Mouse (Mus musculus): Measurements from ENCODE around the gene Capn10. TPM values are rescaled to one million over a fixed set of nuclear protein-coding genes. Genes with fewer than 3 reads are reported as not detected.

Capn10 gene
- polyA plus RNA-seq, 1 experiment from 2014 or later, result 25.4 TPM

DNA sequence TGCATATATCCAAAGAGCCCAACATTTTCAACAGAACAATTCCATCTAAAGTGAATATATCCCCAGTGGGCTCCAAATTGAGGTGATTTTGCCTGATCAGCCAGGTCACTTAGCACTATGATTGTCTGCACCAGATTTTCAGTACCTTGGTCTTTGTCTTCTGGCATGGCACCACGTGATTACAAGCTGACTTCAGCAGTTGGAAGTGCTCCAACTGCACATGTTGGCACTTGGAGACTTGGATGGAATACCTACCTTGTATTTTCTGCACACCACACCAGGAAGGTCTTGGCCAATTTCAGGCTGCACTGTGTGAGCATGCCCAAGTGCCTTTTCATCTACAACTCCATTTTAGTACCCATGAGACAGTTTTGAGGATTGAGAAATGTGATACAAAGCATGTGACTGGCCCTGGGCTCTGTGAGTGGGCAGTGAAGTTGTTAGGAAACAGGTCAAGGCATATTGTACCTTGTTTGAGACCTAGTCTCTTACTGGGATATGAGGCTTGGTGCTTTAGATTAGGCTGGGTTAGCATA lies 3.9 kb upstream of the Capn10 start:
- WGBS, result 27% methylated on average over 1 of the region's 1 CpGs
- Histone ChIP-seq H3K27me3 (ENCODE audit: insufficient read depth, poor library complexity, severe bottlenecking) (peaks cover 18% of the 10 kb centered on the region; the same call in 1 of the 2 replicates), H3K4me1 (peaks cover 13% of the 10 kb centered on the region), H3K36me3 (no peaks in the 10 kb centered on the region), H3K4me3 (no peak overlapping the region), H3K27ac (no peak overlapping the region), H3K9me3 (no peaks in the 10 kb centered on the region)
- no peak for DNase-seq (ENCODE audit: low spot score)

DNA sequence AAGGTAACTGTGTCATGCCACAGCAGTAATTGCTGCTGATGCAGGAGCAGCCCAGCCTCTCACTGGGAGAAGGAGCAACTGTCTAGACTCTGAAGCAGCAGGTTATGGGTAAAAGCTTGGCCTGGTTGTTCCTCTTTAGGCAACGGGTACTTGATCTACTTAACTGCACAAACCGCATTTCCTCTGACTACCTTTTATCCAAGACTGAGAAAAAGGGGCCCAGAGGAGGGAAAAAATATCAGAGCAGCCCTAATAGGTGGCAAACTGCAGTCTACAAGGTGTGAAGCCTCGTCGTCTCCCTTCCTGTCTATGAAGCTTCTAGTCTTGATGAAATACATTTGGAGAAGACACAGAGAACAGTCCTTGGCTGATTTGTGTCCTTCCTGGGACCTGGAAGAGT lies 565 bp upstream of the Capn10 start:
- Histone ChIP-seq H3K36me3 (peaks cover 9% of the 10 kb centered on the region; the same call in 1 of the 2 replicates), H3K27ac (peak overlapping the region; percentile 93), H3K27me3 (ENCODE audit: insufficient read depth, poor library complexity, severe bottlenecking) (peaks cover 18% of the 10 kb centered on the region; the same call in 1 of the 2 replicates), H3K4me1 (peaks cover 24% of the 10 kb centered on the region), H3K4me3 (peak overlapping the region; percentile 88), H3K9me3 (no peaks in the 10 kb centered on the region)
- DNase-seq (ENCODE audit: low spot score), result no peak
- 75% methylated on average over 4 of the region's 4 CpGs for WGBS

DNA sequence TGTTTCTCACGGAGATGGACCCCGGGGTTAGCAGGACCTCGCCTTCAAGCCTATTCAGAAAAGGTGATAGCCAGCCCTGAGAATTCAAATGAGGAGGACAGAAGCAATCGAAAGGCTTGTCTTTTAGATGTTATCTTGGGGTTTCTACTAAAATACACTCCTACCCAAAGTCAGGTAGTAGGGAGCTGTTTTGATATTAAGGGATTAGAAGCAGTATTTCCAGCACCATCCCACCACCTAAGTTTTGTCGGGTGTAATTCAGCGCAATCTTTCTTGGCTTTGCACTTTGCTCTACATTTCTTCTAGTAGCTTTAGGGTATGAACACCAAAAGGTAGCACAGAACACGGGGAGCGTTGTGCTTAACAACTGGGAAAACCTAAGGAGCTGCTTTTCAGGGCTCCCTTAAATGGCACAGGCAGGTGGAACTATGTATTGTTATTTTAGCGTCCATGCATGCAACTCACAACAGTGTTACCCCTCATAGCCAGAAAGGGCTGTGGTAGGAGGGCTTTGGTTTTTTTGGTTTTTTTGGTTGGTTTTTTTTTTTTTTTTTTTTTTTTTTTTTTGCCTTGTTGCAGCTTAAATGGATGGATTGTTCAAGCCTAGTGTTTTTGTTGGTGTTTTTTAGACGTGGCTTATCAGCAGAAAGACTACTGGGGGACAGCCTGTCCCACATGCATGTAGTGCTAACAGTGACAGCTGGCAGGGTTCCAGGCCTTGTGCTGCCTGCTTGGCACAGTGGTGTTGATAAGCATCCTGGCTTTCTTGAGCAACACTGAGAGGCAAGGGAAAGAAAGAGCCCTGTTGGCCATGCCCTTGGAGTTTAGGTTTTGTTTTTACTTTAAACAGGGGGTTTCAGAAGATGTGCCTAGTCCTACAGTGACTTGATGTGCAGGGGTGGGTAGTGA lies 1.1 kb downstream of the Capn10 start:
- WGBS, result 23% methylated on average over 10 of the region's 10 CpGs
- peaks cover 7% of the 10 kb centered on the region; the same call in 1 of the 2 replicates for H3K27me3 ChIP-seq (ENCODE audit: insufficient read depth, poor library complexity, severe bottlenecking)
- H3K9me3 ChIP-seq, result no peaks in the 10 kb centered on the region
- peaks cover 26% of the 10 kb centered on the region for H3K36me3 ChIP-seq
- H3K4me3 ChIP-seq, result peak overlapping the region; percentile 88
- peaks cover 24% of the 10 kb centered on the region for H3K4me1 ChIP-seq
- DNase-seq (ENCODE audit: low spot score), result no peak
- peak overlapping the region; percentile 93 for H3K27ac ChIP-seq

DNA sequence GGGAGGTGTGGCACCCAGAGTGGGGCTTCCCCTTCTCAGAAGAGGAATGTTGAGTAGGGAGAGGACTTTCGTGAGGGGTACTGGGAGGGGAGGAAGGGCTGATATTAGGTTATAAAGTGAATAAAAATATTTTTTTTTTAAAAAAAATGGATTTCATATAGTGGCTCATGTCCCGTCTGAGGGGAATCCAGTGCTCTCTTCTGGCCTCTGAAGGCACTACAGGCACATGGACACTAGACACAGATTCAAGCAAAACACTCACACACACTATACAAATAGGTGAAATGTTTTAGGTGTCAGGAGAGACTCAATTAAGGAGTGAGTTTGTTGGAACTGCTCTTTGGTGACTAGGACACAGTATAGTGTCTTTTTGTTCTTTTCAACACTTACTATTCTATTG lies 1.8 kb downstream of the Capn10 start:
- H3K4me3 ChIP-seq, result no peak overlapping the region
- peaks cover 7% of the 10 kb centered on the region; the same call in 1 of the 2 replicates for H3K27me3 ChIP-seq (ENCODE audit: insufficient read depth, poor library complexity, severe bottlenecking)
- peaks cover 24% of the 10 kb centered on the region for H3K4me1 ChIP-seq
- WGBS, result 55% methylated on average over 2 of the region's 2 CpGs
- no peaks in the 10 kb centered on the region for H3K9me3 ChIP-seq
- peaks cover 31% of the 10 kb centered on the region for H3K36me3 ChIP-seq
- no peak overlapping the region for H3K27ac ChIP-seq
- DNase-seq (ENCODE audit: low spot score), result no peak

DNA sequence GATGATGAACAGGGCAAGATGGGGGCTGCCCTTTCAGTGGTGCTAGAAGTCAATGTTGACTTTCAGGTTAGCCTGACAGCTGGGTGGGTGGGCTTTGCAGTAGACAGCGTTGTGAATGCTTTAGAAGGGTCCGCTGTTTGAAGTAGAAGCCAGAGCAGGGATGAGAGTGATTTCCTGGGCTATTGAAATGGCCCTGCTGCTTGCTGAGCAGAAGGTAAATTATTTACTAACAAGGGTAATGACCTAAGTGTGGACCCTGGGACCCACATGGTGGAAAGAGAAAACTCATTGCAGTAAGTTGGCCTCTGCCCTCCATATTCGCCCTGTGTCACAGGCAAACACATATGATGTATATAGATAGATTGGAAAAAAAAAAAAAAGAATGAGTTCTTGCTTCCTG lies 2.3 kb downstream of the Capn10 start:
- Histone ChIP-seq H3K4me1 (peaks cover 24% of the 10 kb centered on the region), H3K9me3 (no peaks in the 10 kb centered on the region), H3K27ac (no peak overlapping the region), H3K4me3 (no peak overlapping the region), H3K27me3 (ENCODE audit: insufficient read depth, poor library complexity, severe bottlenecking) (peaks cover 7% of the 10 kb centered on the region; the same call in 1 of the 2 replicates), H3K36me3 (peaks cover 34% of the 10 kb centered on the region)
- 87% methylated on average over 3 of the region's 3 CpGs for WGBS
- no peak for DNase-seq (ENCODE audit: low spot score)

DNA sequence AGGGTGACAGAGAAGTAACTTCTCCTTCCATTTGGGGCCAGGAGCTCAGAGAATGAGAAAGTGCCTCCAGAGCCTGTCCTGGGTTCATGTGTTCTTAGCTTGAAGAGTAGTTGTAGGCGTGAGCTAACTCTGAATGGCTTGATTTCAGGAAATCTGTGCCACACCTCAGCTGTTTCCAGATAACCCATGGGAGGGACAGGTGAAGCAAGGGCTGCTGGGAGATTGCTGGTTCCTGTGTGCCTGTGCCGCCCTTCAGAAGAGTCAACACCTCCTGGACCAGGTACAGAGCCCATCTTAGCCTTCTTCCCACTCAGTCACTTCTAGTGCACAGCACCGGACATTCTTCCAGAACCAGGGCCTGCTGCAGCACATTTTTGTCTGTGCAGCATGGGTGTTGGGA lies 3.6 kb downstream of the Capn10 start:
- no peak for DNase-seq (ENCODE audit: low spot score)
- Histone ChIP-seq H3K4me3 (no peak overlapping the region), H3K36me3 (peaks cover 44% of the 10 kb centered on the region), H3K27me3 (ENCODE audit: insufficient read depth, poor library complexity, severe bottlenecking) (no peaks in the 10 kb centered on the region), H3K27ac (no peak overlapping the region), H3K9me3 (no peaks in the 10 kb centered on the region), H3K4me1 (peaks cover 24% of the 10 kb centered on the region)
- 88% methylated on average over 3 of the region's 3 CpGs for WGBS

DNA sequence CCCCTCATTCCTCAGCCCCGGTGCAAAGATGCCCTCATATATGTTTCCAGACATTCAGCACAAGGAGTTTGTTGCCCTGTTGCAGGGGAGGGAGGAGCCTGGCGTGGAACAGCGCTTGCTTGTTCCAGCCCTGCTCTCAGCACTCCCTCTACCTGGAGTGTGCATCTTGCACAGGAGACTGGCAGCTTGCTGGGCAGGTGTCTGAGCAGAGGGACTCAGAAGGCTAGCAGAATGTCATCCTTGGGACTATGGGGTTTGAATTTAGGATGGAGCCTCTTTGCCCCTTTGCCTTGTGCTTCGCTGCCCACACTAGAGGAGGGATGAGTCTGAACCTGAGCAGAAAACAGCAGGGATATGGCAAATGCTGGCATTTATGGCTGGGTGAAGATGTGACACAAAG lies 5.6 kb downstream of the Capn10 start:
- Histone ChIP-seq H3K9me3 (no peaks in the 10 kb centered on the region), H3K4me1 (peaks cover 16% of the 10 kb centered on the region), H3K4me3 (no peak overlapping the region), H3K27ac (no peak overlapping the region), H3K36me3 (peaks cover 62% of the 10 kb centered on the region), H3K27me3 (ENCODE audit: insufficient read depth, poor library complexity, severe bottlenecking) (no peaks in the 10 kb centered on the region)
- DNase-seq (ENCODE audit: low spot score), result no peak
- WGBS, result 89% methylated on average over 4 of the region's 4 CpGs

DNA sequence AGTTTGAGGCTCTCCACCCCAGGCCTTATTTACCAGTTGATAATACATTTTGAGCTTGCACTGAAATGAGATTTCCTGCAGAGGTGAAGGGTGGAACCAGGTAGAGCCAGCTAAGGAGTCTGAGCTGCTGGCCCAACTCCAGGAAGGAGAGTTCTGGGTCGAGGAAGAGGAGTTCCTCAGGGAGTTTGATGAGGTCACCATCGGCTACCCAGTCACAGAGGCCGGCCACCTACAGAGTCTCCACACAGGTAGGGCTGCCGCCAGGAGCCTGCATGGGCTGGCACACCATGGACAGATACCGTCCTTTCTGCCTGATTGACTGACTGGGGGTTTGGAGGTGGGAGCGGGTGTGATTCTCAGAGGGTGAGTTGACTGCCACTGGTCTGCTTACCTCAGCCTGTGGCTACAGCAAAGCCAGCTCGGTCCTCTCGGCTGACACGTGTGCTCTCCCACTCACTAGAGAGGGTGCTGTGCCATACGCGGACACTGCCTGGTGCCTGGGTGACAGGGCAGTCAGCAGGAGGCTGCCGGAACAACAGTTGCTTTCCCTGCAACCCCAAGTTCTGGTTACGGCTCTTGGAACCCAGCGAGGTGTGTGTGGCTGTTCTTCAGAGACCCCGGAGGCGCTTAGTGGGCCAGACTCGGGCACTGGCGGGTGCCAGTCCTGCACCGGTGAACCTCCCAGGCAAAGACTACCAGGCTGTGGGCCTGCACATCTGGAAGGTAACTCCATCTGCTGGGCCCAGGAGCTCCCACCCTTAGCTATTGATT lies 9.2 kb downstream of the Capn10 start:
- no peaks in the 10 kb centered on the region for H3K4me1 ChIP-seq
- WGBS, result 90% methylated on average over 19 of the region's 19 CpGs
- DNase-seq (ENCODE audit: low spot score), result no peak
- no peak overlapping the region for H3K27ac ChIP-seq
- H3K4me3 ChIP-seq, result no peak overlapping the region
- H3K36me3 ChIP-seq, result peaks cover 92% of the 10 kb centered on the region
- no peaks in the 10 kb centered on the region for H3K27me3 ChIP-seq (ENCODE audit: insufficient read depth, poor library complexity, severe bottlenecking)
- no peaks in the 10 kb centered on the region for H3K9me3 ChIP-seq

DNA sequence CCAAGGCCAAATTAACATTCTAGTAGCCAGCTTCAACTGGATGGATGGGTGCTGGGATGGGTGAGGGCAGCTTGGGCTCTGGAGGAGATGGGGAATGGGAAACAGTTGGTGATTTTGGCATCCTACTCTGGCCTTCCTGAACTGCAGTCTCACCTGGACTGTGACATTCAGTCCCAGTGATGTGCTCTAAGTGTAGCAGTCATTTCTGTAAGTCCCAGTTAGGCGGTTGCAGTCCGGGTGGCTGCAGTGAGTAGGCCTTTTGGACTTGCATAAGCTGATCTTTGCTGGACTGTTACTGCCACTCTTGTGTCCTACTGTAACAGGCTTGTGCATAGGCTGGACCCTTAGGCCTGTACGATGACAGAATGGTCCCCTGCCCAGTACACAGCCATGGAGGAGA lies 13.8 kb downstream of the Capn10 start:
- Histone ChIP-seq H3K4me1 (no peaks in the 10 kb centered on the region), H3K4me3 (no peak overlapping the region), H3K27me3 (ENCODE audit: insufficient read depth, poor library complexity, severe bottlenecking) (no peaks in the 10 kb centered on the region), H3K36me3 (peaks cover 57% of the 10 kb centered on the region), H3K27ac (no peak overlapping the region), H3K9me3 (no peaks in the 10 kb centered on the region)
- DNase-seq (ENCODE audit: low spot score), result no peak
- 91% methylated on average over 3 of the region's 3 CpGs for WGBS

DNA sequence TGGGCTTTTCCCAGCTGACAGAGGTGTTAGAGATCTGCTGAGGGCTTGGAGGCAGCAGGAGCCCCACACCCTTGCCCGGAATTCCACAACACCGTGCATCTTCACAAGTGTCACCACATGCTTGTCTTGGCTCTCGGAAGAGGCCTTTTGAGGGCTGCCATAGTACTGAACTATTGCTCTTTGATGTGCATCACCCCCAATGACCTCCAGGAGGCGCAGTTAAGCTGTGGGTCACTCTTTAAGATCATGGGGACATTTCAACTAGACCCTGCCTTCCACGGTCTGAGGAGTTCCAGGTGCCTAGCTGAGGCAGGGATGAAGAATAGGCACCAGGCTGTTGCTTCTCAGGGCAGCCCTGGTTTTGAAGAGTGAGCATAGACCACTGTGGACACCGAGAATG lies 15.2 kb downstream of the Capn10 start:
- no peaks in the 10 kb centered on the region for H3K27me3 ChIP-seq (ENCODE audit: insufficient read depth, poor library complexity, severe bottlenecking)
- H3K4me3 ChIP-seq, result no peak overlapping the region
- no peaks in the 10 kb centered on the region for H3K9me3 ChIP-seq
- 46% methylated on average over 6 of the region's 6 CpGs for WGBS
- H3K4me1 ChIP-seq, result no peaks in the 10 kb centered on the region
- peaks cover 44% of the 10 kb centered on the region for H3K36me3 ChIP-seq
- no peak for DNase-seq (ENCODE audit: low spot score)
- H3K27ac ChIP-seq, result no peak overlapping the region

DNA sequence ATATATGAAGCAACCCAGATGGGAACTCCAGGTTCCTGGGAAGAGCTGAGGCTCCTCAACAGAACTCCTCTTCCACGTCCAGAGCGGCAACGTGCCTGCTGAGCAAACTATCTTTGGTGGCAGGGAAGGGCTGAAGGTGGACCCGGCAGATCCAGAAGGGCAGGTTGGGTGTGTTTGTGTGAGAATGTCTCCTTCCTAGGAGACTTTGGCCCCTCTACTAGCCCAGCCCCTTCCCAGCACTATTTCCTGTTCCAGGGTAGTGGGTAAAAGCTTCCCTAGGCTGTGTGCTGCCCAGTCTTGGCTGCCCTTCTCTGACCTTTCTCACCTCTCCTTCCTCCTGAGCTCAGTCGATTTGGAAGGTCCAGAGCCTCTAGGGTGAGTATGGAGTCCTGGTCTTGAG lies 16.4 kb downstream of the Capn10 start, which contains the start of gene Gpr35:
Gene Gpr35 (plus strand): TSS at position 259 of the 400 bp plus-strand sequence.
- Histone ChIP-seq H3K27me3 (ENCODE audit: insufficient read depth, poor library complexity, severe bottlenecking) (no peaks in the 10 kb centered on the region), H3K27ac (no peak within 1 kb of the TSS), H3K4me1 (no peaks in the 10 kb centered on the region), H3K9me3 (no peaks in the 10 kb centered on the region), H3K4me3 (no peak within 1 kb of the TSS), H3K36me3 (peaks cover 33% of the 10 kb centered on the region)
- DNase-seq (ENCODE audit: low spot score), result no peak
- 60% methylated on average over 5 of the region's 5 CpGs for WGBS

DNA sequence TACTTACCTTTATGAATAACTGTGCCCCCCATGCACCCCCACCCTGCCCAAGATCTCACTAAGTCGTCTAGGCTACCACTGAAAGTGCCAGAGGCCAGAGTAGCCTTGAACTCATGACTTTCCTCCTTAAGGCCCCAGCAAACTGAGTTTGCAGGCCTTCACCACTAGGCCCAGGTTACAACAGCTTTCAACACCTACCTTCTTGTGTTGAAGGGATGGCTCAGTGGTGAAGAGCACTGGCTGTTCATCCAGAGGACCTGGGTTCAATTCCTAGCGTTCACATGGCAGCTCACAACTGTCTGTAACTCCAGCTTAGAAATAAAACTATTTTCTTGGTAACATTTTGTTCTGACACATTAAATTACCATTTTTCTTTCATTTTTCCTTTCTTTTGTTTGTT lies 19.5 kb downstream of the Capn10 start:
- Histone ChIP-seq H3K36me3 (peaks cover 2% of the 10 kb centered on the region; the same call in 1 of the 2 replicates), H3K9me3 (no peaks in the 10 kb centered on the region), H3K27me3 (ENCODE audit: insufficient read depth, poor library complexity, severe bottlenecking) (no peaks in the 10 kb centered on the region), H3K27ac (no peak overlapping the region), H3K4me3 (no peak overlapping the region), H3K4me1 (no peaks in the 10 kb centered on the region)
- DNase-seq (ENCODE audit: low spot score), result no peak
- 65% methylated on average over 2 of the region's 2 CpGs for WGBS
